Mouse (Mus musculus) c-Kit-positive CD71-negative TER-119-negative erythroid progenitor cells, embryonic 14.5 days (primary cell): ENCODE data around the gene Thegl.

Experiments
- DNase-seq: peaks from one replicate; pipeline ENCODE4 v3.0.0-alpha.2; 2013; ENCODE audit warnings: low read depth

The Thegl gene

DNA sequence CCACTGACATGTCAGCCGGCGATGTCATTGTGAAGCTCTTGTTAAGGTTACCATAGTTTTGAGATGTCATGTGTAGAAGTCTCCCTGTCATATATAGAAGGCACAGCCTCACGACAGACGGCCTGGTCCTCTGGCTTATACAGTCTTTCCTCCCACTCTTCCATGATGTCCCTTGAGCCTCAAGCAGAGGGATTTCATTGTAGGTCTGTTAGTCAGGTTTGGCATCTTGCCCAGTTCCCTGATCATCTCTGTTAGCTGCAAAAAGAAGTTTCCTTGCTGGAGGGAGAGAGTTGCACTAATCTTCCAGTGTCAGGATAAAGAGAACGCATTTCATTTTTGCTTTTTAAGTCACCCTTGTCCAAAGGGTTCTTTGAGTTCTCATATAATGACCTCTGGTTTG, 36.8 kb downstream of the Thegl start:
- no peak for DNase-seq

DNA sequence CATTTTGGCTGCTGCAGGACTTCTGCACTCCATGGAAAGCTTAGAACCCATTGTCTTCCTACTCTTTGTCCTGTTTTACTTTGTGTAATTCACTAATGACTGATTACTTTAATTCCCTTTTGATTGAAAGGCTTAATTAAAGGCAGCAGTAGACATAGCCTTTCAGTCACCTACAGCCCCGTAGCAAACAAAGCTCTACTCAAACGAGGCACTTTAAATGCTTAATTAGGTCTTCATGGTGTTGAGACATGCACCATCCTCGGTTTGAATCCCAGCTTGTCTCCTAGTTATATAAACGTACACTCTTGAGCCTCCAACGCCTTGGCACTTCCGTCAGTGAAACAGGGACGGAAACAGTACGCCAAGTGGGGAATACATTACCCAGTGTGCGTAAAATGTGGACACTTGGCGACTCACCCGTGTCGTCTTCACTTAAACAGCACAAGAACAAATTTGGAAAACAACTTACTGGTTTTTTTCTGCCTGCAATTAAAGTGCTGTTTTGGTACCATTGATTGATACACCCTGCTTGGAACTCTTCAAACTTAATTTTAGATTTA, 41.1 kb downstream of the Thegl start:
- DNase-seq: no peak

DNA sequence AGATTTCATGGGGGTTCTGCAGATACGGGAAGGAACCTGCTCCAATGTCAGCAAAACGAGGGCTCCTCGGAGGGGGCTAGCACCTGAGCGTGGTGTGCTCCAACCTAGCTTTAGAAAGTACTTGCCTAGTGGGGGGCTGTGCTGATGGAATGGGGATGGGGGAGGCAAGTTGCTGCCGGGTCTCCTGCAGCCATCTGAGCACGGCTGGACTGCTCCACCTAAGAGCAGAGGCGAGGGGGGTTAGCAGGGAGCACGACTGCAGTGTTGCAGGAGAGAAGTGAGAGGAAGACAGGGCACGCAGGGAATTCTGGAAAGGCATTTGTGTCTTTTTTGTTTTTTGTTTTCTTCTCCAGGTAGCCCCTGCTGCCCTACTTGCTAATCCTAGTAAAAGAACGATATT, 44.5 kb downstream of the Thegl start:
- no peak for DNase-seq

DNA sequence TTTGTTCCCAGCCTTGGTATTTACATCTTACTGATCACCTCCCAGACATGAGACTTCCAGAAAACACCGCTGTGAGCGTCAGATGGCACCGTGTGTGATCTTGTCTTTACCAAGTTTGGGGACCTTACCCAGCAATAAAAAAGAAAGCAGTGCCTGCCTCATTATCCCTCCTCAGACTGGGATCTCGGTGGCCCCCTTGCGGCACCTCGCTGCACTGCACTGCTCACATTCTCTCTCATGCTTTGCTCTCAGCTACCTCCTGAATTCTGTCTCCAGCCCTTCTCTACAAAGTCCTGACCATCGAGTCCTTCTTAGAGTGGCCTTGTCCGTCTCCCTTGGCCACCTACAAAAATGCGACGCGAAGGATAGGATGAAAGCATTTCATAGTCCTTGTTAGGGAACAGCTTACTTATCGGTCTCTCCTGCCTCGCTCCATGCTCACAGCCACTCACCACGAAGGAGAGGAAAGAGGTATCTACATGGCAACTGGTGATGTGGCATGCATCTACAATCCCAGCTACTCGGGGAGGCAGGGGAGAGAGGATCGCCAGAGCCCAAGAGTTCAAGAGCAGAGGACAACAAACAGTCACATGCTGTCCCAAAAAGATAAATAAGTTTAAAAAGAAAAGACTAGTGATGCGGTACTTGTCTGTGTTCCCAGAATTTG, 45.7 kb downstream of the Thegl start:
- peak; percentile 33 for DNase-seq

DNA sequence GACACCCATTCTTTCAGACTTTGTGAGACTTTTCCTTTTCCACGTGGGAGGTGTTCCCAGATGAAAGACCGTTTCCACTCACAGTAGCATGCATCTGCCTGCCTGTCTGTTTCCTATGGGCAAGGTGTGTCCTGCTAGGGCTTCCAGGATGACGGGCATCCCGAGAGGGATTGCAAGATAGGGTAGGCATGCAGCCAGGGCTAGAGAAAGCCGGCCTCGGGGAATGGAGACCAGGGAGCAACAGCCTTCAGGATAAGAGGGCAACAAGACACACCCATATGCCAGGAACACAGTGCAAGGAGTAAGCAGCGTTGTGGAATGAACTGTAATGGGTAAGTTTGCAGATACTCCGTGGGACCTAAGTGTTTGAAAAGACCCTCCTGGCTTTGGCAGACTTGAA, 51.5 kb downstream of the Thegl start:
- DNase-seq: no peak

DNA sequence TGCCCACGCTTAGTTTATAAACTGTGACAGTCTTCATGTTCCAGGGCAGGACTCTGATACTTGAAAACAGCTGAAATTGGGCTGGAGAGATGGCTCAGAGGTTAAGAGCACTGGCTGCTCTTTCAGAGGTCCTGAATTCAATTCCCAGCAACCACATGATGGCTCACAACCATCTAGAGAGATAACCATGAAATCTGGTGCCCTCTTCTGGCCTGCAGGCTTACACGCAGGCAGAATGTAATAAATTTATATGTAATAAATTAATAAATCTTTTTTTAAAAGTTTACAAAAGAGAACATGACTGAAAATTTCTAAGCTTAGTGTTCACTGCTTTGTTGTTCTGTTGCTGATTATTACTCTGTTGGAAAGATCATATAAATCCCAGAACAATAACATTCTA, 55.2 kb downstream of the Thegl start:
- DNase-seq: no peak

DNA sequence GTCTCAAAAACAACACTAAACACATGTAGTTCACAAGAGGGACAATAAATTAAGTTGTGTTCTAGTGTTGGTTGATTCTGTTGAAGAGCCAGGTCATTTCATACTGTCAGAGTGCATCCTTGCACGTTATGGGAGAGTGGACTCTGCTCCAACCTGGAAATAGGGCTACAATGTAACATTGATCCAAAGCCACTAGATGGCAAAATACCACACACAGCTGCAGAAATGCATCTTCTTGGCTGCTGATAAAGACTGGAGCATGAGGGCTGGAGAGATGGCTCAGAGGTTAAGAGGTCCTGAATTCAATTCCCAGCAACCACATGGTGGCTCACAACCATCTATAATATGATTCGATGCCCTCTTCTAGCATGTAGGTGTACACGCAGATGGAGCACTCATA, 55.8 kb downstream of the Thegl start:
- DNase-seq: no peak

DNA sequence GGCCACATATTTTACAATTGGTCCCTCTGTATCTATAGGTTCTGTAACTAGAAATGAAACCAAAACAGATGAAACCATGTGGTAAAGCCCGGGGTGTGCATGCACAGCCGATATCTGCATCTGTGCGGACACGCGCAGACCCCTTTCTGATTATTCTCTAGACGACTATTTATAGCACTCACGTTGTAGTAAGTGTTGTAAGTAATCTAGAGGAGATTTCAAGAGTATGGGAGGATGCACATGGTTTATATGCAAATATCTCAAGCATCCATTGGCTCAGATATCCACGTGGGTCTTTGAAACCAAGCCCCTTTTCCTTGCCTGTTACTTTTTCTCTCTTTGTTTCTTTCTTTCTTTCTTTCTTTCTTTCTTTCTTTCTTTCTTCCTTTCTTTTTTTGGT, 58.0 kb downstream of the Thegl start:
- DNase-seq: no peak

DNA sequence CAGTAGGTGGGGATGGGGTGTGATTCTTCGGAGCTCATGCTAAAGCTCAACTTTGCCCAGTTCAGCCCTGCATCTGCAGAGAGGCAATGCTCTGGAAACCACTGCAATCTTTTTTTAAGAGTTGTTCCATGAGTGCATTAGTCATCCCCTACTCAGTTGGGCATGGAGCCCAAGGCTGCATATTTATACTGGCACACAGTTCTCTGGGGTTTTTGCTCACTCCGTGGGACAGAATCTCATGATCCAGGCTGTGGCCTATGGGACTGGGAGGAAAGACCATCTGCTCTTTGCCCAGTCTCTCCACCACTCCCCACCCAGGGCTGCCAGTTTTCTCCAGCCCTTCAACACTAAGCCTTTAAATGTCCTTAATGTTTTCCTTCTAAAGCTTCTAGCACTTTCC, 59.1 kb downstream of the Thegl start:
- DNase-seq: no peak

DNA sequence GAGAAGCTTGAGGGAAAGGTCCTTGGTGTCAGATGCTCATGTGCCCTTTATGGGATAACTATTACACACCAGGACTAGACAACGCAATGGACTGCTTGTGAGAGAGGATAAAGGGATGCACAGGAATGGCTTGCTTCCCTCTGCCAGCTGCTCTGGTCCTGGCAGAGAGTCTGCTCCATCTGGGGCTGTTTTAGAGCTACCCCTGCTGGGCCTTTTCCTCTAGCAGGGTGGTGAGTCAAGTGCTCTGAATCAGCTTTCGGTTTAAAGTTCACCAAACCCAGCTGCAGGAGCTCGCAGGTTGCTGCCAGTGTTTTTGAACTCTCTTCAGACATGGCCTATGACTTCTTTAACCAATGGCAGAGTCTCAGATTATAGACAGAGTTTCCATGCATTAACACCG, 60.1 kb downstream of the Thegl start:
- no peak for DNase-seq

DNA sequence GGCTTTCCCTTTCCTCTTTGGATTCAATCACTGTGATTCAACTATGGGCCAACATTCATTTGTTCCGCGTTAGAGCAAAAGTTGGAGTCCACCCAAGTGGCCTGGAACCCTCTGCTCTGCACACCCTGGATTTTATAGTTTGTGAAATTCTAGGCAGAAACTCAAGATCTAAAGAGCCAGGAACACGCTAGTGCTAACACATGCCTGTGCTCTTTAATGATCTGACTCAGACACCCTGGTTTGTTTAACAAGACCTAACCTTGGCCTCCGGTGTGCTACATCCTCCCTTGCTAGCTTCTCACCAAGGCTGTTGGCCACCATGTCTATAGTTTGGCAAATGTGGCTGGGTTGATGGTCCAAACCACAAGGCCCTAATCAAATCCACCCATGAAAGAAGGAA, 64.9 kb downstream of the Thegl start:
- DNase-seq: no peak

DNA sequence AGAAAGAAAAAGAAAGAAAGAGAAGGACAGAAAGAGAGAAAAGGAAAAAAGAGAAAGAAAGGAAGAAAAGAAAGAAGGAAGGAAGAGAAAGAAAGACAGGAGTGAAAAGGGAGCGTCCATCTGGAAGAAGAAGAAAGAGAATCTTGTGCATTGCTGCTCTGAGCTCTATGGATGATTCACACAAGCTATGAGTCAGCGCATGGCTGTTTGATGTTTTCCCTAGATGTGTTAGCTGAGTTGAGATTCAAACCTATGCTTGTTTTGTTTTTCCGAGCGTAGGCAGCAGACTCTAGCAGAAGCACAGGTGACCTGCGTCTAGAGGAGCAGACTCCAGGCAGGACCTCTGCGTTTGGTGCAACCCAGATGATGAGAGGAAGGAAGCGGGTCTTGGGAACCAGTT, 66.9 kb downstream of the Thegl start:
- no peak for DNase-seq

DNA sequence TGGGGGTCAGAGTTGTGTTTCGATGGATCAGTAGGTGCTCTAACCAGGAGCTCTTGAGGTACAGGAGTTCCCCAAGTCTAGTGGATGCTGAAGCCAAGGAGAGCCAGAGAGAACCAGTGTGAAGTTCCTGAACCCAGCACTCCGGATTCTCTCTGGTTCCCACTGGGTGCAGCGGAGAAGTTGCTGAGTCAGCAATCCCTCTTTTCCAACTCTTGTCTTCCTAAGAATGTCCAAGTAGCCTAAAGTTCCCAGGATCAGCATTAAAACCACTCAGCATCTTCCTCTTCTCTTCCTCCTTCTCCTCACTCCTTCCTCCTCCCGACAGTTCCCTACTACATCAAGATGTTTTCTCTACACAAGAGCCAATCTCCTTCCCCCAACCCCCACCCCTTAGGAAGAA, 68.6 kb downstream of the Thegl start:
- DNase-seq: no peak

DNA sequence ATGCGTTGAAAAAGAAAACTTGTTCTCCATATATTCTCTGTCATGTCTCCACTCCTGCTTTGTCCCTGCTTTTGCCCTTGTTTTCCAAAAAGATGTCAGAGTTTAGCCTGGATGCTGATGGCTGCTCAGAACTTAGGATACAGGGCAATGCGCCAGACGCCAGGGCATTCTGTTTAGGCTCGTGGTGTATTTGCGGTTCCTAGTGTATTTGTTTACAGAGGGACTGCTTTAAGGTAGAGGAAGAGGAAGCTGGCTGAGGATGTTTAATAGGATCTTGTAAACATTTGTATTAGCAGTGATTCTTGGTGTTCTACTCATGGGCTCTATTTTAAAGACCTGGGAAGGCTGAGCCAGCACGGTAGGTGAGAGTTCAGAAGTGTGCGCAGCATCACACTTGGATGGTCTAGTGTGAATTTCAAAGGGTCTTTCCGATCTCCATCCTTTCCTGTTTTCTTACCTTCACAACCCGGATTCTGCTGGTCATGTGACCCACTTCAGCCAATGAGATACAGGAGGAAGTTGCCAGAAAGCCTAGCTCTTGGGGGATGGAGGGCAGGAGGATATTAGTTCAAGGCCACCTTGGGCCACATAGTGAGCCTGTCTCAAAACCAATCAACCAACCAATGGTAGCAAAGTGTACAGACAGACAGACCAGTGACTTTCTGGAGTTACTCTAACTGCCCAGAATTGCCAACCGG, 70.1 kb downstream of the Thegl start:
- DNase-seq: no peak

DNA sequence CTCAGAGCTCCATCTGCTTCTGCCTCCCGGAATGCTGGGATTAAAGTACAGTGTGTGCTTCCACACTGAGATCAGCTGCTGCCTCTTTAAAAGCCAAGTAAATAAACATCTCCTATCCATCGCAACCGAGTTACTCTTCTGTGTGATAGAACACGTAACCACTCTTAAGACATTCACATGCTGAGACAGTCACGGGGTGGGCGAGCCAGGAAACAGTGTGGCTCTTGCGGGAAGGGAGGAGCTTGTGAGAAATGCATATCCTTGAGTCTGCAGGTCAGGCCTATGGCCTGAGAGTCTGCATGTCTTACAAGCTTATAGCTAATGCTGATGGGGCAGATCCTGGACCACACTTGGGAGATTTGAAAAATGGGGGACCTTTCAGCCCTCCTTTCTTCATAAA, 70.7 kb downstream of the Thegl start:
- DNase-seq: no peak

DNA sequence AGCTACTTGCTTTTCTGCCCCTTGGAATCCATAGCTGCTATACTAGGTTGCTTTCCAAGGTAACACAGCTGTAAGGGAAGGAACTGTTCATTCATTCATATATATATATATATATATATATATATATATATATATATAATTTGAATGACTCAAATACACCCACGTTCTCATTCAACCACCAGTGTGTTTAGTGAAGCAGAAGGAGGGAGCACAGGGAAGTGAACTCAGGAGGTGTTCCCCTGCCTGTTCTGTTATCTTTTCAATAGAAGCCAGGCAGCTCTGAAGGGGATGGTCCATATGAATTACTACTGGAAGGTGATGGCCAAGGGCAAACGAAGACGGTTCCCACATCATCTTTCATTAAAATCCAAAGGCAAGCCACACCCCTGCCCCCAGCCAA, 71.3 kb downstream of the Thegl start:
- DNase-seq: no peak

DNA sequence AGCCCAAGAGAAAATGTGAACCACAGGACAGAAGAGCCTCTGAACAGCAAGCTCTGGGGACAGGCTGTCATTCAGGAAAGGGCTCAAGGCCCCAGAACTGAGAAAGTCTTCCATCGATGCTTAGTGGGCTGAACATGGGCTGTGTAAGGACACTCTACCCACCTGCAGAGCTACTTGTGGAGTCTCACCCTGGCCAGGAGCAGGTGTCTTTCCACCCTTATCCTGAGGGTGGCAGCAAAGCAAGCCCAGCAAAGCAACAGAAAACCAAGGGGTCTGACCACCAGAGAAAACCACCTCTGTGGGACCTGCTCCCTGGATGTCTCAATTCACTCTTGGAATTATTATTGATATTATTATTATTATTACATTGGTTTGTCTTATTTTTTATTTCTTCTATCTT, 73.5 kb downstream of the Thegl start:
- DNase-seq: no peak

DNA sequence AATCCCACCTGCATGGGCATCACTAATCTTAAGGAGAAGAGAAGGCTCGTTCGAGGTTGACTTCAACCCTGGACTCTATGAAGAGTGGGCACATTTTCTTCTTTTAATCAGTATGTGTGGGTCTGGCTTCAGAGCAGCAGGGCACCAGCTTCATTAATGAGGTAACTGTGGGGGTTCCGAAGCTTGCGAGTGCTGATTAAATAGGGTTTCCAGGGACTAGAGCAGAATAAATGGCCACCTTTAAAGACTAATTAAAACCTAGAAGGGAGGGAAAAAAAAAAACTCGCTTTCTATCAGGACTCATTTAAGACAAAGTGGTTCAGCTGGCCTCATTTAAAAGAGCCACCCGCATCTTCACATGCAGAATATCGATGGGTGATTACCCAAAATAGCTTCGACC, 74.1 kb downstream of the Thegl start:
- DNase-seq: no peak

DNA sequence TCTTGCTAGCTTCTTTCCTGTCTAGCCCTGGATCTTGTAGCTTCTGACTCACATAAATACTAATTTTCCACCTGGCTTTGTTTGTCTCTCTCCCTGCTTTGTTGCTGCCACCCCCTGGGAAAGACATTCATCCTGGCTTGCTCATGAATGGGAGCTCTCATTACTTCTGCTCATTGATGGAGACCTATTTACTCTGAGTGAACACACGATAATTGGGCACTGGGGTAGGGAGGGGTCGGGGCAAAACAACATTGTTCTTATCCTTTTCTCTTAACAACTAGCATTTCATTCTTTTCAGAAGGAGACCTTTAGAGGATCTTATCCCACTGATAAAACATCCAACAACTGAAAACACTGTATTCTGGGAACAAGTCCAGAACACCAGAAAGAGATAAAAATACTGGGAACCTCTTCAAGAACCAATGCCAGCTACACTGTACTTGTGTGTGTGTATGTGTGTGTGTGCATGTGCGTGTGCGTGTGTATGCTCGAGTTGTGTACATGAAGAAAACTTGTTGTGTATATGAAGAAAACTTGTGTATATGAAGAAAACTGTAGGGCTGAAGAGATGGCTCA, 74.8 kb downstream of the Thegl start:
- DNase-seq: no peak

DNA sequence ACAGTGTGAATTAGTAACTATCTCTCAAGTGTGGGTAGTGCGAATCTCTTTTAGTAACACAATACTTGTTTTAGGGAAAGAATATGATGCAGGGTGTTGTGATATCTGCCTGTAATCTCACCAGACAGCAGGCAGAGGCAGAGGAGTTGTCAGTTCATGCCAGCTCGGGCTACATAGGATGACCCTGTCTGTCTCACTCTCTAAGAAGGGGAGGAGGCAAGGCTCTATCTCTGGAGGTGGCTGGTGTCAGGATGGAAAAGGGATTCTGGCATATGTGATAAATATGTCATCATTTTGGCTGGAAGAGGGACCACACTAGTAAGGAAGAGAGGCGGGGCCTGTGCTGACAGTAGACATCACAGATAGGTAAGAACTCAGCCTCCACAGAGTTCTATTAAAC, 76.1 kb downstream of the Thegl start:
- DNase-seq: no peak

DNA sequence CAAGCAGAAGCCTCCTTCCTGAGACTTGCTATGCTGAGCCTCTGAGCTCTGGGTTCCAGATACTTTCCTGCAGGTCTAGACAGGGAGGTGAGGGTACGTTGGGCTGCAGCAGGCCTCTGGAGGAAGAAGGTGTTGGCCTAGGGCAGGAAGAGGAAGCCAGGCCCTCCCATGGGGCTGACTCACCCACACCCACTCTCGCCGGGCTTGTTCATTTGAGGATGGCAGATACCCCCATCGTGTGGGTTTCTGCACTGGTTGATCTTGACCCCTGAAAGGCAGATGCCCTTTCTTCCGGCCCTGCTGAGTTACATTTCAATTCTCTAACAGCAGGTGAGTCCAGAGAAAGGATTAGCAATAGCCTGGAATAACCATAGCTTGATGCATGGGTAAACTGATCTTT, 76.7 kb downstream of the Thegl start:
- DNase-seq: no peak

DNA sequence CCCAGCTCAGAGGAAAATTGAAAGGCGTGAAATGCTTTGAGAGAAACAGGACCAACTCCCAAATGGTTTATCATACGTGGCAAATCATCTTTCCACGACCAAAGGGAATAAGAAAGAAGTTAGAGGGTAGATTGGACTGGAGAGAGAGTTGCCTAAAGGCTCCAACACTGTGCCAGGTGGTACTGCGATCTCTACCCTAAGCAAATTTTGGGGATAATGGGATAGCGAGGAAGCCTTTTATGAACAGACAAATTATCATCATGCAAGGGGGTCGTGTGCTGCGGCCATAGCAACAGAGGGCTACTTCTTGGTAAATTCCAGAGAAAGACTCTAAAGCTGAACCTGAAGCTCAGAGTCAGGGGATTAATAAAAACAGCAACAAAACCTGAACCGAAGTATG, 78.1 kb downstream of the Thegl start:
- DNase-seq: no peak
